Mouse (Mus musculus) CD4-positive, CD25-positive, alpha-beta regulatory T cell, adult 9 weeks (primary cell): ENCODE measurements around the gene Nup210. TPM values are rescaled to one million over a fixed set of nuclear protein-coding genes. Genes with fewer than 3 reads are reported as not detected.

Experiments
- polyA plus RNA-seq: library from polyadenylated mRNA; unstranded; fragments of 100-300 nt; shearing (Covaris generic); gene quantifications from one replicate; pipeline ENCODE4 v1.2.1, GENCODE M21; 2017

Gene Nup210
- polyA plus RNA-seq, result 217 TPM

DNA sequence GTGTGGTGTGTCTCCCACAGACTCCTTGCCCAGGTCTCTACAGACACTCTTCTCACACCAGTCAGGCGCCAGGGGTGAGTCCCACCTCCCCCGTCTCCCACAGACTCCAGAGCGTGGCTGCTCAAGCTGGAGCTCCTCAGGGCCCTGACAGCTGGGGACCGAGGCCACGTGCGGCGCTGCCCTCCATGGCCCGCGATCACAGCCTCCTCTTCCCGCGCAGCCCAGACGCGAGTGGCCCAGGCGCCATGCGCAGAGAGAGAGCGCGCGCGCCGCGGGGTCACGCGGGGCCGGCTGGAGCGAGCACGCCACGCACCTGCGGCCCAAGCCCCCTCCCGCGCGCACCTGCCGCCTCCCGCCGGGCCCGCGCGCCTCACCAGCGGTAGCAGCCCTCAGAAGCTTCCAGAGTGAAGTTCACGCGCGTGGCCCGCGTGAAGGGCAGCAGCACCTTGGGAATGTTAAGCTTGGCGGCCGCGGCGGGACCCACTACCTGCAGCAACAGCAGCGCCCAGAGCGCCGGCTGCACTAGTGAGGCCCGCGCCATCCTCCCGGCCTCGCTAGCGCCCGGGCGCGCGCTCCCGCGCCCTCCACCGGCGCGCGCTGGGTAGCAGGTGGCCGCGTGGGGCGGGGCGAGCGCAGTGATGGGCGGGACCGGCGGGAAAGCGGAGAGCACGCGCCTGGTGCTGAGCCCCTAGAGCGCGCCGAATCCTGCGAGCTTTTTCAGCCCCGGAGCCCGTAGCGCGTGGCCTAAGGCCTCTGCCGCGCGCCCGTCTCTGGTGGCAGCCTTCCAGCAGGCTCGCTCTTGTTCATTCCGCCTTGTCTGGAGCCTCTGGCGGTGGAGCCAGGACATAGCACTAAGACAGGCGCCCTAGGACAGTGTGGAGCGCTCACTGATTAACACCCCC, at the start of gene Nup210:
Gene Nup210 (minus strand): TSS at position 586 of the 902 bp plus-strand sequence.

GRCm38 (mm10) chr6:91156554-91157236, 40.1 kb upstream of the Nup210 start, which contains the start of gene Hdac11:
Gene Hdac11, plus strand, starts transcription at chr6:91156665.

GRCm38 (mm10) chr6:90988648-90989317, 127.8 kb downstream of the Nup210 start, which contains the start of gene Iqsec1:
Gene Iqsec1, minus strand, starts transcription at chr6:90988685.

Other genes with a start within 250 kb of the Nup210 start
- 7.8 TPM for gene Iqsec1, start 128.1 kb downstream of the Nup210 start, polyA plus RNA-seq
- gene Hdac11, start 39.8 kb upstream of the Nup210 start, polyA plus RNA-seq, result 1.4 TPM
- 0.68 TPM for gene Fbln2, start 95.6 kb upstream of the Nup210 start, polyA plus RNA-seq